Mouse (Mus musculus) limb, embryonic 10.5 days (tissue): Measurements from ENCODE around the gene Rnd1. TPM values are rescaled to one million over a fixed set of nuclear protein-coding genes. Genes with fewer than 3 reads are reported as not detected.
A peak's percentile ranks its signal among the peaks of the same experiment; 100 is the strongest.

Experiments
- DNase-seq: peaks from one replicate; pipeline ENCODE4 v3.0.0-alpha.2; 2017; ENCODE audit warnings: low spot score
- H3K27ac ChIP-seq: fragments of 300-500 bp; sonication (generic); 2 replicates; pipeline ENCODE4 v1.5.1; 2016; ENCODE audit warnings: mild to moderate bottlenecking
- H3K27me3 ChIP-seq: fragments of 300-500 bp; sonication (generic); 2 replicates; pipeline ENCODE4 v1.6.1; 2016; ENCODE audit warnings: low read depth, mild to moderate bottlenecking; ENCODE audit not compliant: poor library complexity, severe bottlenecking
- H3K36me3 ChIP-seq: fragments of 300-500 bp; sonication (generic); 2 replicates; pipeline ENCODE4 v1.6.1; 2016; ENCODE audit warnings: mild to moderate bottlenecking, moderate library complexity
- H3K4me1 ChIP-seq: fragments of 300-500 bp; sonication (generic); 2 replicates; pipeline ENCODE4 v1.6.1; 2016
- H3K4me3 ChIP-seq: fragments of 300-500 bp; sonication (generic); 2 replicates; pipeline ENCODE4 v1.5.1; 2016; ENCODE audit warnings: mild to moderate bottlenecking, moderate library complexity
- H3K9me3 ChIP-seq: fragments of 300-500 bp; sonication (generic); replicated peaks from 2 replicates; pipeline ENCODE4 v1.6.1; 2016; ENCODE audit warnings: mild to moderate bottlenecking
- WGBS: fragments of 180-500 bp; shearing (Covaris S2); methylation state at CpG from one replicate; pipeline ENCODE4 v1.1.7; 2016; 5-methylcytosine and 5-hydroxymethylcytosine counted together
- polyA plus RNA-seq: library from polyadenylated mRNA; unstranded; fragments of >200 nt; fragmentation: Nextera tagmentation; extraction: Ambion mirVana; gene quantifications from 2 replicates; pipeline ENCODE4 v1.2.1, GENCODE M21; 2016

Rnd1 gene
- polyA plus RNA-seq, 1 experiment from 2014 or later: 0.38 TPM

DNA sequence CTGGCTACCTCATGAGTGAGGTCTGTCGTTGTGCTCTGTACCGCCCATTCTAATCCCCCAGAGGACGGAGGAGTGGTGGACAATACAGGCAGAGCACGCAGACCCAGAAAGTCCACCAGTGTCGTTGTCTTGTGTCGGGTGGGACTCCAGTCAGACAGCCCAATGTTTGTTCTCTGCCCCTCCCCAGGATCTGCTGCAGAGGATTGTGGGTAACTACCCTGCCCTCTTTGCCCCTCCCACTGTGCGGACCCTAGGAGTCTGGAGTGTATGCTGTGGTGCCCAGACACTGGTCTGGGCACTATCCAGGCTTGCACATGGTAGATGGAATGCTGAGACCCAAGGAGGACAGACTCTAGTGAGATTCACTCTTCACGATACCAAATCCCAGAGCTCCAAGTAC, 19.0 kb upstream of the Rnd1 start:
- H3K27ac ChIP-seq: no peak overlapping the region
- no peaks in the 10 kb centered on the region for H3K9me3 ChIP-seq
- H3K36me3 ChIP-seq: no peaks in the 10 kb centered on the region
- H3K27me3 ChIP-seq: peaks cover 25% of the 10 kb centered on the region
- 58% methylated on average over 8 of the region's 8 CpGs for WGBS
- peaks cover 21% of the 10 kb centered on the region for H3K4me1 ChIP-seq
- no peak for DNase-seq
- H3K4me3 ChIP-seq: no peak overlapping the region

DNA sequence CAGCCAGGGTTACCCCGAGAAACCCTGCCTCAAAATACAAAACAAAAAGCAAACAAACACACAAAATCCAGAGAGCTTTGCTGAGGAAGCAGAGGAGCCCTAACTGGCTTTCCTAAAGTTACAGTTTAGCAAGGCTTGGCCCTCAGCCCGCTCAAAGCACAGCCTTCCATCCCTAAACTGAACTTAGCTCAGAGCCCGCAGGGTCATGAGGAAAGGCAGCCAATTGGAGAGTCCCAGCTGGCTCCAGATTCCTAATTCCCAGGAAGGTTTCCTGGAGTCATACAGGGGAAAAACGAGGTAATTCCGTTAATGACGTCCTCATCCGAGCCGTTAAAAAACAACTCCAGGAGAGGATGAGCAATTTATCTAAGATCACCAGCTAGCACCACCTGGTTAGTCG, 18.5 kb upstream of the Rnd1 start:
- Histone ChIP-seq H3K4me3 (no peak overlapping the region), H3K27me3 (peaks cover 20% of the 10 kb centered on the region), H3K27ac (no peak overlapping the region), H3K36me3 (no peaks in the 10 kb centered on the region), H3K9me3 (no peaks in the 10 kb centered on the region), H3K4me1 (peaks cover 25% of the 10 kb centered on the region)
- DNase-seq: no peak
- WGBS: 49% methylated on average over 9 of the region's 9 CpGs

DNA sequence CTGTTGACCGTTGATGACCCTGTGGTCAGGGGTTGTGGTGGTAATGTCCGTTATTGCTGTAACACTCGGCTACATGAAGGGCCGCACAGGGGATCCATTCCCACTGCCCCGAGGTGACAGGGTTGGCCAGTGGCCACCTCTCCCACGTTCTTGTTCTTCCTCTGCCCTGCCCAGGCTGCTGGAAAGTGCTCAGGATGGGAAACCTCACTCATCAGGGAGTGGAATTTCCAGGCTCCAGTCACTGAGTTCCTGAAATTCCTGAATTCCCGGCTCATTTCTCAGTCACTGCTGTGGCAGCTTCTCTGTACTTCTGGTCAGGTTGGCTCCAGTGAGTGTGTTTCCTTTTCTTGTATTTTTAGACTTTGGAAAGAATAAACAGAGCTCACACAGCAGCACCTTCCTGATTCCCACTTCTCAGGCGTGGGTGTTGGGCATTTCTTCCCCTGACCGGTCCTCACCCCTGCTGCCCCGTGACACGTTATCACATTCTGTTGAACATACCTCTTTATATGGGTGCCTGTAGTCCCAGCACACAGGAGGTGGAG, 15.0 kb upstream of the Rnd1 start:
- no peak for DNase-seq
- no peak overlapping the region for H3K4me3 ChIP-seq
- H3K36me3 ChIP-seq: no peaks in the 10 kb centered on the region
- WGBS: 60% methylated on average over 11 of the region's 11 CpGs
- H3K27me3 ChIP-seq: no peaks in the 10 kb centered on the region
- H3K4me1 ChIP-seq: peaks cover 16% of the 10 kb centered on the region
- H3K9me3 ChIP-seq: no peaks in the 10 kb centered on the region
- no peak overlapping the region for H3K27ac ChIP-seq

GRCm38 (mm10) chr15:98691486-98692147, 14.4 kb upstream of the Rnd1 start:
- WGBS: 41% methylated on average over 7 of the region's 7 CpGs

GRCm38 (mm10) chr15:98689682-98690081, 12.4 kb upstream of the Rnd1 start:
- H3K4me1 ChIP-seq: peaks cover 14% of the 10 kb centered on the region
- 77% methylated on average over 2 of the region's 2 CpGs for WGBS
- H3K36me3 ChIP-seq: no peaks in the 10 kb centered on the region
- no peaks in the 10 kb centered on the region for H3K9me3 ChIP-seq
- no peak overlapping the region for H3K4me3 ChIP-seq
- no peak overlapping the region for H3K27ac ChIP-seq
- DNase-seq: no peak
- H3K27me3 ChIP-seq: no peaks in the 10 kb centered on the region

More at GRCm38 (mm10) chr15:98691486-98692147, 14.4 kb upstream of the Rnd1 start:
- no peaks in the 10 kb centered on the region for H3K27me3 ChIP-seq
- H3K9me3 ChIP-seq: no peaks in the 10 kb centered on the region
- no peaks in the 10 kb centered on the region for H3K36me3 ChIP-seq
- no peak for DNase-seq
- no peak overlapping the region for H3K27ac ChIP-seq
- peaks cover 16% of the 10 kb centered on the region for H3K4me1 ChIP-seq
- H3K4me3 ChIP-seq: no peak overlapping the region

DNA sequence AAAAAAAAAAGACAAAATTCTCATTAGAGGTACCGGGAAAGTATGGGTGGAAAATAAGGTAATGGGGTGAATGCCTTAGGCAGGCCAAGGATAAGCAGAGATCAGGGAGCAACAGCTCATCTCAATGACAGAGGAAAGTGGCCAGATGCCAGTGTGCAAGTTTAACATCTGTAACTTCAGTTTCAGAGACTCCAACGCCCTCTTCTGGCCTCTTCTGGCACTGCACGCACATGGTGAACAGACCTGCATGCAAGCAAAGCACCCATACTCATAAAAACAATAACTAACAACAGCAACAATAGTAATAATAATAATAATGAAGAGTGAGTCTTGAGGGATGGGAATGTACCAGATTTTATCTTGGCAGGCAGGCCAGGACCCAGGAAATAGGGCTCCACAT, 8.7 kb upstream of the Rnd1 start:
- no peak for DNase-seq
- 65% methylated on average over 3 of the region's 3 CpGs for WGBS
- no peak overlapping the region for H3K4me3 ChIP-seq
- no peaks in the 10 kb centered on the region for H3K36me3 ChIP-seq
- H3K4me1 ChIP-seq: peaks cover 2% of the 10 kb centered on the region; the same call in 1 of the 2 replicates
- peaks cover 13% of the 10 kb centered on the region; the same call in 1 of the 2 replicates for H3K27me3 ChIP-seq
- no peaks in the 10 kb centered on the region for H3K9me3 ChIP-seq
- no peak overlapping the region for H3K27ac ChIP-seq

- Histone ChIP-seq H3K36me3 (no peaks in the 10 kb centered on the region), H3K4me1 (no peaks in the 10 kb centered on the region), H3K27me3 (peaks cover 26% of the 10 kb centered on the region), H3K9me3 (no peaks in the 10 kb centered on the region), H3K27ac (no peak overlapping the region), H3K4me3 (no peak overlapping the region)
- WGBS: 96% methylated on average over 1 of the region's 1 CpGs
- DNase-seq: no peak
These were observed 6.5 kb upstream of the Rnd1 start for GRCm38 (mm10) chr15:98683746-98684145.

DNA sequence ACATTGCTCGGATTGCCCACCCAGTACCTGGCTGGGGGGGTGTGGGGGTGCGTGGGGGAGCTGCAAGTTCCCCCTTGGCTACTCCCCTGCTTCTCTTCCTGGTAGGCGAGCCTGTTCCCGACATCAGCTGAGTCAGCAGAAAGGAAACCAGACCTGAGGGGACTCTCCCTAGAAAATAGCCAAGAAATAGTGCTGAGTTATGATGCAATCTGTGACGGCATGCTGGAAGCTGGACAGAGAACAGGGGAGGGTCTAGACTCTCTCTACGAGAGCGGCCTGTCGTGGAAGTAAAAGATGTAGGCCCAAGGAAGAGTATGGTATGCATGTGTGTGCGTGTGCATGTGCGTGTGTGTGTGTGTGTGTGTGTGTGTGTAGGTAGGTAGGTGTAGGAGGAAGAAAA, 5.9 kb upstream of the Rnd1 start:
- Histone ChIP-seq H3K36me3 (no peaks in the 10 kb centered on the region), H3K4me3 (no peak overlapping the region), H3K4me1 (no peaks in the 10 kb centered on the region), H3K27ac (no peak overlapping the region), H3K27me3 (peaks cover 31% of the 10 kb centered on the region), H3K9me3 (no peaks in the 10 kb centered on the region)
- 74% methylated on average over 10 of the region's 10 CpGs for WGBS
- no peak for DNase-seq

GRCm38 (mm10) chr15:98681633-98682032, 4.4 kb upstream of the Rnd1 start:
- H3K27me3 ChIP-seq: peaks cover 47% of the 10 kb centered on the region
- H3K4me3 ChIP-seq: no peak overlapping the region
- H3K4me1 ChIP-seq: peaks cover 10% of the 10 kb centered on the region
- WGBS: 85% methylated on average over 7 of the region's 7 CpGs
- no peaks in the 10 kb centered on the region for H3K9me3 ChIP-seq
- DNase-seq: no peak
- H3K27ac ChIP-seq: no peak overlapping the region
- no peaks in the 10 kb centered on the region for H3K36me3 ChIP-seq

GRCm38 (mm10) chr15:98680660-98681059, 3.4 kb upstream of the Rnd1 start:
- H3K4me3 ChIP-seq: no peak overlapping the region
- no peaks in the 10 kb centered on the region for H3K36me3 ChIP-seq
- peaks cover 57% of the 10 kb centered on the region for H3K27me3 ChIP-seq
- H3K27ac ChIP-seq: no peak overlapping the region
- H3K9me3 ChIP-seq: no peaks in the 10 kb centered on the region
- H3K4me1 ChIP-seq: peaks cover 20% of the 10 kb centered on the region
- DNase-seq: no peak
- 83% methylated on average over 8 of the region's 8 CpGs for WGBS

- H3K36me3 ChIP-seq: no peaks in the 10 kb centered on the region
- no peak overlapping the region for H3K27ac ChIP-seq
- no peaks in the 10 kb centered on the region for H3K9me3 ChIP-seq
- no peak for DNase-seq
- peaks cover 33% of the 10 kb centered on the region for H3K4me1 ChIP-seq
- H3K27me3 ChIP-seq: peaks cover 76% of the 10 kb centered on the region
- WGBS: 70% methylated on average over 7 of the region's 7 CpGs
- no peak overlapping the region for H3K4me3 ChIP-seq
These were observed 716 bp upstream of the Rnd1 start for GRCm38 (mm10) chr15:98677977-98678376.

DNA sequence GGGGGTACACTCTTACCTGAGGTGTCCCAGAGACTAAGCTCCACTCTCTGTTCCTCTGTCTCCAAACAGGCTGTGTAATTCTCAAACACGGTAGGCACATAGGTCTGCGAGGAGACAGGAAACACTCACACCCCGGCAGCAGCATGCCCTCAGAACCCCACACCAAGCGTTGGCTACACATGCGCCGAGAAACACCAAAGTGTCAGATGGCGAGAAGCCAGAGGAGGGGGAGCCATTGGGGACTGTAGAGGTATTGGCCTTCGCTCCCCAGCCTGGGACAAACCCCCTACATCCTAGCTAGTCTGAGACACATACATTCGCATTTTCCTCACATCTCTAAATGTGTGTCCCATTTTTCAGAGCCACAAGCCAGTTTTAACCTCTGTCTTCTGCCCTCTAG, 790 bp downstream of the Rnd1 start:
- Histone ChIP-seq H3K4me3 (peak overlapping the region; percentile 54), H3K36me3 (no peaks in the 10 kb centered on the region), H3K4me1 (peaks cover 33% of the 10 kb centered on the region), H3K9me3 (no peaks in the 10 kb centered on the region), H3K27ac (no peak overlapping the region), H3K27me3 (peaks cover 76% of the 10 kb centered on the region)
- DNase-seq: peak; percentile 50
- WGBS: 3% methylated on average over 9 of the region's 9 CpGs

- 8% methylated on average over 14 of the region's 14 CpGs for WGBS
- peaks cover 73% of the 10 kb centered on the region for H3K27me3 ChIP-seq
- no peak for DNase-seq
- H3K27ac ChIP-seq: no peak overlapping the region
- no peaks in the 10 kb centered on the region for H3K9me3 ChIP-seq
- H3K36me3 ChIP-seq: no peaks in the 10 kb centered on the region
- H3K4me3 ChIP-seq: peak overlapping the region; percentile 24; the same call in 1 of the 2 replicates
- peaks cover 33% of the 10 kb centered on the region for H3K4me1 ChIP-seq
These were observed 1.5 kb downstream of the Rnd1 start for GRCm38 (mm10) chr15:98675634-98676250.
